Mouse (Mus musculus): Measurements from ENCODE around the gene Bmx. TPM values are rescaled to one million over a fixed set of nuclear protein-coding genes. Genes with fewer than 3 reads are reported as not detected.

Bmx gene
- polyA plus RNA-seq, 1 experiment from 2014 or later = 0.10 TPM

GRCm38 (mm10) chrX:164246722-164247121, 11.3 kb downstream of the Bmx start:
- H3K4me3 ChIP-seq = no peak overlapping the region
- 54% methylated on average over 2 of the region's 2 CpGs for WGBS
- DNase-seq (ENCODE audit: extremely low spot score, low spot score) = no peak
- H3K9me3 ChIP-seq = no peaks in the 10 kb centered on the region
- no peaks in the 10 kb centered on the region for H3K36me3 ChIP-seq (replicated peaks)
- peaks cover 77% of the 10 kb centered on the region for H3K27me3 ChIP-seq (ENCODE audit: poor library complexity, severe bottlenecking)
- no peak overlapping the region for H3K27ac ChIP-seq
- H3K4me1 ChIP-seq = peaks cover 13% of the 10 kb centered on the region

GRCm38 (mm10) chrX:164245714-164246113, 12.3 kb downstream of the Bmx start:
- WGBS = 6% methylated on average over 5 of the region's 5 CpGs
- Histone ChIP-seq H3K27ac (0 out of 2 replicates have a peak overlapping the region, but pooled peaks have one; percentile 58), H3K27me3 (ENCODE audit: poor library complexity, severe bottlenecking) (peaks cover 71% of the 10 kb centered on the region), H3K4me1 (peaks cover 13% of the 10 kb centered on the region), H3K36me3 (replicated peaks) (no peaks in the 10 kb centered on the region), H3K4me3 (peak overlapping the region; percentile 12; the same call in 1 of the 2 replicates), H3K9me3 (no peaks in the 10 kb centered on the region)
- no peak for DNase-seq (ENCODE audit: extremely low spot score, low spot score)

- Histone ChIP-seq H3K27ac (no peak overlapping the region), H3K9me3 (no peaks in the 10 kb centered on the region), H3K4me1 (no peaks in the 10 kb centered on the region), H3K4me3 (no peak overlapping the region), H3K36me3 (replicated peaks) (no peaks in the 10 kb centered on the region), H3K27me3 (ENCODE audit: poor library complexity, severe bottlenecking) (peaks cover 76% of the 10 kb centered on the region)
- WGBS = 75% methylated on average over 8 of the region's 8 CpGs
- DNase-seq (ENCODE audit: extremely low spot score, low spot score) = no peak
These were observed 24.6 kb downstream of the Bmx start for GRCm38 (mm10) chrX:164233380-164233779.

GRCm38 (mm10) chrX:164221989-164222388, 36.0 kb downstream of the Bmx start:
- peaks cover 69% of the 10 kb centered on the region for H3K27me3 ChIP-seq (ENCODE audit: poor library complexity, severe bottlenecking)
- H3K4me1 ChIP-seq = no peaks in the 10 kb centered on the region
- WGBS = 69% methylated on average over 2 of the region's 2 CpGs
- no peak for DNase-seq (ENCODE audit: extremely low spot score, low spot score)
- no peaks in the 10 kb centered on the region for H3K36me3 ChIP-seq (replicated peaks)
- no peak overlapping the region for H3K4me3 ChIP-seq
- H3K27ac ChIP-seq = no peak overlapping the region
- H3K9me3 ChIP-seq = no peaks in the 10 kb centered on the region

- WGBS = 83% methylated on average over 5 of the region's 5 CpGs
- peaks cover 61% of the 10 kb centered on the region for H3K27me3 ChIP-seq (ENCODE audit: poor library complexity, severe bottlenecking)
- no peaks in the 10 kb centered on the region for H3K36me3 ChIP-seq (replicated peaks)
These were observed 57.4 kb downstream of the Bmx start for GRCm38 (mm10) chrX:164200547-164200946.

GRCm38 (mm10) chrX:164197679-164198078, 60.3 kb downstream of the Bmx start:
- WGBS = 94% methylated on average over 2 of the region's 2 CpGs
- Histone ChIP-seq H3K4me1 (no peaks in the 10 kb centered on the region), H3K9me3 (no peaks in the 10 kb centered on the region), H3K4me3 (no peak overlapping the region), H3K27ac (no peak overlapping the region), H3K27me3 (ENCODE audit: poor library complexity, severe bottlenecking) (peaks cover 77% of the 10 kb centered on the region), H3K36me3 (replicated peaks) (no peaks in the 10 kb centered on the region)
- no peak for DNase-seq (ENCODE audit: extremely low spot score, low spot score)

More at GRCm38 (mm10) chrX:164200547-164200946, 57.4 kb downstream of the Bmx start:
- Histone ChIP-seq H3K27ac (no peak overlapping the region), H3K9me3 (no peaks in the 10 kb centered on the region), H3K4me3 (no peak overlapping the region), H3K4me1 (no peaks in the 10 kb centered on the region)
- no peak for DNase-seq (ENCODE audit: extremely low spot score, low spot score)

- no peak for DNase-seq (ENCODE audit: extremely low spot score, low spot score)
- Histone ChIP-seq H3K4me3 (no peak overlapping the region), H3K27ac (no peak overlapping the region), H3K9me3 (no peaks in the 10 kb centered on the region), H3K4me1 (no peaks in the 10 kb centered on the region), H3K27me3 (ENCODE audit: poor library complexity, severe bottlenecking) (peaks cover 80% of the 10 kb centered on the region), H3K36me3 (replicated peaks) (no peaks in the 10 kb centered on the region)
These were observed 68.1 kb downstream of the Bmx start for GRCm38 (mm10) chrX:164189880-164190279.

GRCm38 (mm10) chrX:164183844-164184243, 74.1 kb downstream of the Bmx start:
- peak; percentile 21 for DNase-seq (ENCODE audit: extremely low spot score, low spot score)
- no peak overlapping the region for H3K4me3 ChIP-seq
- no peaks in the 10 kb centered on the region for H3K9me3 ChIP-seq
- H3K27me3 ChIP-seq (ENCODE audit: poor library complexity, severe bottlenecking) = peaks cover 58% of the 10 kb centered on the region
- 42% methylated on average over 3 of the region's 3 CpGs for WGBS
- no peak overlapping the region for H3K27ac ChIP-seq
- no peaks in the 10 kb centered on the region for H3K4me1 ChIP-seq
- H3K36me3 ChIP-seq (replicated peaks) = no peaks in the 10 kb centered on the region

GRCm38 (mm10) chrX:164179746-164180145, 78.2 kb downstream of the Bmx start:
- Histone ChIP-seq H3K9me3 (no peaks in the 10 kb centered on the region), H3K36me3 (replicated peaks) (no peaks in the 10 kb centered on the region), H3K4me3 (no peak overlapping the region), H3K4me1 (no peaks in the 10 kb centered on the region), H3K27me3 (ENCODE audit: poor library complexity, severe bottlenecking) (peaks cover 70% of the 10 kb centered on the region), H3K27ac (no peak overlapping the region)
- peak; percentile 17 for DNase-seq (ENCODE audit: extremely low spot score, low spot score)
- WGBS = 18% methylated on average over 3 of the region's 3 CpGs

GRCm38 (mm10) chrX:164178856-164179255, 79.1 kb downstream of the Bmx start:
- H3K4me1 ChIP-seq = no peaks in the 10 kb centered on the region
- H3K4me3 ChIP-seq = no peak overlapping the region
- H3K27me3 ChIP-seq (ENCODE audit: poor library complexity, severe bottlenecking) = peaks cover 74% of the 10 kb centered on the region
- H3K27ac ChIP-seq = no peak overlapping the region
- H3K9me3 ChIP-seq = no peaks in the 10 kb centered on the region
- no peak for DNase-seq (ENCODE audit: extremely low spot score, low spot score)
- 95% methylated on average over 2 of the region's 2 CpGs for whole genome bisulfite sequencing
- no peaks in the 10 kb centered on the region for H3K36me3 ChIP-seq (replicated peaks)

GRCm38 (mm10) chrX:164175780-164176179, 82.2 kb downstream of the Bmx start:
- DNase-seq (ENCODE audit: extremely low spot score, low spot score) = no peak
- WGBS = 57% methylated on average over 2 of the region's 2 CpGs
- Histone ChIP-seq H3K27me3 (ENCODE audit: poor library complexity, severe bottlenecking) (peaks cover 77% of the 10 kb centered on the region), H3K27ac (no peak overlapping the region), H3K36me3 (replicated peaks) (no peaks in the 10 kb centered on the region), H3K9me3 (no peaks in the 10 kb centered on the region), H3K4me3 (no peak overlapping the region), H3K4me1 (no peaks in the 10 kb centered on the region)

GRCm38 (mm10) chrX:164175311-164175710, 82.7 kb downstream of the Bmx start:
- H3K4me1 ChIP-seq = no peaks in the 10 kb centered on the region
- no peak overlapping the region for H3K27ac ChIP-seq
- no peak overlapping the region for H3K4me3 ChIP-seq
- no peaks in the 10 kb centered on the region for H3K36me3 ChIP-seq (replicated peaks)
- peaks cover 81% of the 10 kb centered on the region for H3K27me3 ChIP-seq (ENCODE audit: poor library complexity, severe bottlenecking)
- no peak for DNase-seq (ENCODE audit: extremely low spot score, low spot score)
- 81% methylated on average over 1 of the region's 1 CpGs for WGBS
- H3K9me3 ChIP-seq = no peaks in the 10 kb centered on the region

- Histone ChIP-seq H3K36me3 (replicated peaks) (no peaks in the 10 kb centered on the region), H3K27me3 (ENCODE audit: poor library complexity, severe bottlenecking) (peaks cover 95% of the 10 kb centered on the region), H3K27ac (no peak overlapping the region), H3K9me3 (no peaks in the 10 kb centered on the region), H3K4me3 (no peak overlapping the region), H3K4me1 (no peaks in the 10 kb centered on the region)
- WGBS = 96% methylated on average over 4 of the region's 4 CpGs
- no peak for DNase-seq (ENCODE audit: extremely low spot score, low spot score)
These were observed 84.1 kb downstream of the Bmx start for GRCm38 (mm10) chrX:164173880-164174279.

- no peak for DNase-seq (ENCODE audit: extremely low spot score, low spot score)
- no peaks in the 10 kb centered on the region for H3K36me3 ChIP-seq (replicated peaks)
- WGBS = 71% methylated on average over 2 of the region's 2 CpGs
- no peak overlapping the region for H3K4me3 ChIP-seq
- H3K27ac ChIP-seq = no peak overlapping the region
- H3K4me1 ChIP-seq = no peaks in the 10 kb centered on the region
- peaks cover 87% of the 10 kb centered on the region for H3K27me3 ChIP-seq (ENCODE audit: poor library complexity, severe bottlenecking)
- H3K9me3 ChIP-seq = no peaks in the 10 kb centered on the region
These were observed 87.0 kb downstream of the Bmx start for GRCm38 (mm10) chrX:164171034-164171433.

Measured in forebrain, embryonic 10.5 days (tissue).